Mouse (Mus musculus) c-Kit-positive CD71-positive TER-119-positive erythroid progenitor cells, embryonic 14.5 days (primary cell): ENCODE data around the gene Carm1.
"Not testable (repeated sequence)": the region's sequence is repeated elsewhere in the genome, so short reads cannot be mapped to it uniquely, and the experiment has no call there.

Source experiments
- DNase-seq: peaks from one replicate; pipeline ENCODE4 v3.0.0-alpha.2; 2013; ENCODE audit warnings: low spot score

The Carm1 gene

GRCm38 (mm10) chr9:21546789-21547074 lies at the start of gene Carm1:
Gene Carm1, plus strand, starts transcription at chr9:21546894.
- no peak for DNase-seq

GRCm38 (mm10) chr9:21497050-21497542 lies 49.6 kb upstream of the Carm1 start:
- no peak for DNase-seq

- no peak for DNase-seq
Measured at GRCm38 (mm10) chr9:21497664-21498063, 49.0 kb upstream of the Carm1 start.

- DNase-seq = no peak
Measured at GRCm38 (mm10) chr9:21498284-21498902, 48.3 kb upstream of the Carm1 start.

- no peak for DNase-seq
Measured at GRCm38 (mm10) chr9:21503352-21503751, 43.3 kb upstream of the Carm1 start.

GRCm38 (mm10) chr9:21505767-21506166 lies 40.9 kb upstream of the Carm1 start:
- no peak for DNase-seq

- no peak for DNase-seq
Measured at GRCm38 (mm10) chr9:21507753-21508430, 38.8 kb upstream of the Carm1 start.

GRCm38 (mm10) chr9:21508871-21509404 lies 37.8 kb upstream of the Carm1 start:
- peak; percentile 15 for DNase-seq

- DNase-seq = peak; percentile 92
Measured at GRCm38 (mm10) chr9:21509772-21510688, 36.7 kb upstream of the Carm1 start, which contains the start of gene Tmed1. Gene Tmed1, minus strand, starts transcription at chr9:21510252.

- DNase-seq = no peak
Measured at GRCm38 (mm10) chr9:21510689-21511015, 36.0 kb upstream of the Carm1 start.

- DNase-seq = no peak
Measured at GRCm38 (mm10) chr9:21511052-21511451, 35.6 kb upstream of the Carm1 start.

- DNase-seq = no peak
Measured at GRCm38 (mm10) chr9:21513466-21513865, 33.2 kb upstream of the Carm1 start.

- DNase-seq = no peak
Measured at GRCm38 (mm10) chr9:21517947-21518495, 28.7 kb upstream of the Carm1 start.

- DNase-seq = not testable (repeated sequence)
Measured at GRCm38 (mm10) chr9:21518690-21519089, 28.0 kb upstream of the Carm1 start.

- DNase-seq = no peak
Measured at GRCm38 (mm10) chr9:21525142-21525936, 21.4 kb upstream of the Carm1 start.

GRCm38 (mm10) chr9:21525937-21526633 lies 20.6 kb upstream of the Carm1 start, which contains the start of gene AB124611:
Gene AB124611, plus strand, starts transcription at chr9:21526176.
- no peak for DNase-seq

GRCm38 (mm10) chr9:21526634-21526944 lies 20.1 kb upstream of the Carm1 start:
- no peak for DNase-seq

- DNase-seq = no peak
Measured at GRCm38 (mm10) chr9:21527100-21527801, 19.4 kb upstream of the Carm1 start.

GRCm38 (mm10) chr9:21527917-21528324 lies 18.8 kb upstream of the Carm1 start:
- DNase-seq = no peak

- no peak for DNase-seq
Measured at GRCm38 (mm10) chr9:21536501-21536900, 10.2 kb upstream of the Carm1 start.
